In the genomic region with DNA sequence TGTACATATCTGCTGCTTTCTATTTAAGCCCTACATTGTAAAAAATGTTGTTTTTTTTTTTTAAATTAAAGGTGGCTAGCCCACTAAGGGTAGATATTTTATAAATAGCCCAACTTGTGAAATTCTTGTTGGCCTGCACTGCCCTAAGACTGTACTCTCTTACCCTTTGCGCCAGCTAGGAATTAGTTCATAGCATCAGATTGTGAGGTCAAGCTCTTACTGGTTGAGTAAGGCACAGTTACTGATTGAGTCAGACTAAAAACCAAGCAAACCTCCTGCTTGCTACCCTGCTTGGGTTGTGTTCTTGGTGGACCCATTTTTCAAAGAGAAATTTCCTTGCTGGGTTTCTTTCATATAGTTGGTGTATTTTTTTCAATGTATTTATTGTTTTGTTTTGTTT, we compare ENCODE assay signal across 23 mouse cellular contexts. TPM values are rescaled to one million over a fixed set of nuclear protein-coding genes. Genes with fewer than 3 reads are reported as not detected.
DNase-seq lines count a peak whose midpoint lies in the region; TF ChIP-seq lines count a peak whose summit lies in the region.
"Had no signal": no experiment of that assay in that cellular context is flagged by ENCODE, and none has a peak within 500 bp of the region (broad histone marks: within the 10 kb centered on the region; RNA-seq: fewer than 3 reads in every experiment).

No protein-coding gene starts in this region.

- TF ChIP-seq CTCF in kidney, adult 2 months (conservative IDR thresholded peaks at IDR 0.05; ENCODE audit: insufficient read depth, insufficient read length, low read depth, low read length) = no peak

- DNase-seq in kidney, adult 2 months = peak; percentile 24
- no peak for DNase-seq in kidney, adult 18-20 months
- DNase-seq in adipocyte (ENCODE audit: low spot score) = peak; percentile 75
- no peak for DNase-seq in embryo, embryonic 11 days
- DNase-seq in cerebellum, adult 18-20 months = no peak
- DNase-seq: B cell, adult 2 months; cerebellum, adult 9-10 months; cerebellum, postnatal 25 days; forebrain, postnatal 0 days; gastrocnemius, postnatal 14 days; heart, postnatal 10 days; kidney, adult 11 months had no signal

- no peak for TF ChIP-seq POLR2A in kidney, adult 2 months (IDR thresholded peaks at IDR 0.05; ENCODE audit: low read depth, low read length)

- peak overlapping the region; percentile 31; the same call in 1 of the 2 replicates for H3K27ac ChIP-seq in kidney, adult 2 months (ENCODE audit: insufficient read depth, low read depth, low read length)
- H3K27ac ChIP-seq in brown adipose tissue, adult 24 weeks (replicated peaks; ENCODE audit: low read depth, low read length) = peak overlapping the region; percentile 86
- H3K27ac ChIP-seq: embryonic facial prominence, embryonic 10.5 days; forebrain, embryonic 13.5 days; heart, embryonic 10.5 days; hindbrain, embryonic 13.5 days; hindbrain, postnatal 0 days had no signal

- WGBS in kidney, adult 2 months = 88% methylated on average over 1 of the region's 1 CpGs

- H3K27me3 ChIP-seq in kidney, adult 2 months (replicated peaks; ENCODE audit: control insufficient read depth, insufficient read depth, low read length) = no peaks in the 10 kb centered on the region
- H3K27me3 ChIP-seq: forebrain, embryonic 13.5 days; hindbrain, embryonic 13.5 days had no signal

- no peak overlapping the region for H3K4me3 ChIP-seq in kidney, adult 2 months (ENCODE audit: insufficient read depth, low read depth, low read length)
- no peak overlapping the region for H3K4me3 ChIP-seq in brown adipose tissue, adult 24 weeks (ENCODE audit: insufficient read depth, low read depth, low read length)
- H3K4me3 ChIP-seq: embryonic facial prominence, embryonic 10.5 days; forebrain, embryonic 13.5 days; heart, embryonic 10.5 days; hindbrain, embryonic 13.5 days had no signal

- peaks cover 21% of the 10 kb centered on the region for H3K4me1 ChIP-seq in kidney, adult 2 months (ENCODE audit: control insufficient read depth, insufficient read depth, low read length)
- H3K4me1 ChIP-seq in brown adipose tissue, adult 24 weeks (ENCODE audit: control insufficient read depth, insufficient read depth, insufficient read length, low read length) = peaks cover 7% of the 10 kb centered on the region; the same call in 1 of the 2 replicates
- H3K4me1 ChIP-seq: embryonic facial prominence, embryonic 10.5 days; forebrain, embryonic 13.5 days; heart, embryonic 10.5 days; hindbrain, embryonic 13.5 days had no signal

- H3K36me3 ChIP-seq in kidney, adult 2 months (ENCODE audit: control insufficient read depth, insufficient read depth, low read length) = no peaks in the 10 kb centered on the region
- H3K36me3 ChIP-seq: embryonic facial prominence, embryonic 10.5 days; G1E; heart, embryonic 10.5 days; hindbrain, embryonic 13.5 days had no signal

RNA-seq across cellular contexts. Expression of a gene that starts 8.5 kb away (rescaled TPM):
- 183 and 285 TPM in 2 replicates for polyA plus RNA-seq in kidney, adult 2 months (2012; rRNA removed)
- polyA plus RNA-seq in brown adipose tissue, adult 24 weeks (2012; ENCODE audit: insufficient read depth, insufficient read length, missing spikeins) = 790 and 869 TPM in 2 replicates
- polyA plus RNA-seq: G1E had no signal

RNA-seq across cellular contexts. Expression of a gene that starts 43.1 kb away (rescaled TPM):
- polyA plus RNA-seq in kidney, adult 2 months (2012; rRNA removed) = 83.6 and 104 TPM in 2 replicates
- 381 and 572 TPM in 2 replicates for polyA plus RNA-seq in brown adipose tissue, adult 24 weeks (2012; ENCODE audit: insufficient read depth, insufficient read length, missing spikeins)
- polyA plus RNA-seq: G1E had no signal

RNA-seq across cellular contexts. Expression of a gene that starts 43.2 kb away (rescaled TPM):
- 0.34 and 0.47 TPM in 2 replicates for polyA plus RNA-seq in kidney, adult 2 months (2012; rRNA removed)
- polyA plus RNA-seq in brown adipose tissue, adult 24 weeks (2012; ENCODE audit: insufficient read depth, insufficient read length, missing spikeins) = not detected in 2 replicates
- polyA plus RNA-seq: CD4-positive, CD25-positive, alpha-beta regulatory T cell, adult 4 months; cortical plate, adult 2 months; embryonic facial prominence, embryonic 10.5 days; forebrain, embryonic 13.5 days; forebrain, postnatal 0 days; G1E; heart, embryonic 10.5 days; heart, embryonic 14.5 days; hindbrain, embryonic 13.5 days; hindbrain, postnatal 0 days; intestine, embryonic 14.5 days had no signal

Comparison
In these comparisons a context has a peak if more than half of its experiments do, and no peak if none do; other contexts are left out.
1. DNase-seq: peak in kidney, adult 2 months (single experiment) and adipocyte (single experiment); none in kidney, adult 18-20 months (single experiment), embryo, embryonic 11 days (single experiment) and cerebellum, adult 18-20 months (0 of 2).